Mouse (Mus musculus): ENCODE measurements at regions not wholly inside any gene's neighbourhood (a gene's known extent, or its start where the extent isn't known, plus 50 kb on each side); places are given as distances from the start of the nearest gene placed in this dataset.

DNA sequence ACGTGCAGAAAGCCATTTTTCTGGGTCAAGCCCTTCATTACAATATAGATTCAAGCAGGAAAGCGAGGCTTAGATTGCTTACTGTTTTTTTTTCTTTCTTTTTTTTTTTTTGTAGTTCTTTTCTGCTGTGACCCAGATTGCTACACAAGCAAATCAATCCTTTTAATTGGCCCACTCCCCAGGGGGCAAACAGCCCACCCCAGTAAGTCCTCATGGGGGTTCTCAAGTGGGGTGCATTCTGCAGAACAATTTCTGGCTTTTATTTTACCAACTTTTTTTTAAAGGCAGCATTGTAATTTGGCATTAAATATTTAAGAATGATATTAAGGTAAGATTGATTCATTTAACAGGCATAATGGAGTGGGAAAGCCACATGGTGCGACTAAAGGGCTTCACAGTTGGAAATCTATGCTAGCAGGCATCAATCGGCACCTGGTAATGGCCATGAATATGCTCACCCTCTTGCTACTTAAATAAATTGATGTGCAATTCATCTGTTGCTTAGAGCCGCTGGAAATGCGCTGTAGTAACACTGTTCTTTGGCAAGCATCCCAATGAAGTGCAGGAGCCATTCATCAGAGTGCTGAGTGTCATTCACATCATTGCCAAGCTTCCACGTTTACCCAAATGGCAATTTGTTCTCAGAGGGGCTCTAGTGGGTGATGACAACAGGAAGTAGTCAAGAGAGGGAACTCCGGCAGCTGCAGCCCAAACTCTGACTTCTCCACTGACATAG lies 236.3 kb upstream of the Arhgap42 start:
- Histone ChIP-seq H3K27me3 (ENCODE audit: control insufficient read depth in 1 of 2, insufficient read depth in 2 of 2, low read length in 2 of 2) (no peaks in the 10 kb centered on the region), H3K4me1 (ENCODE audit: control insufficient read depth in 1 of 2, insufficient read depth in 2 of 2, low read length in 2 of 2) (no peaks in the 10 kb centered on the region), H3K4me3 (ENCODE audit: control insufficient read depth in 1 of 2, insufficient read depth in 1 of 2, low read depth in 2 of 2, low read length in 2 of 2) (no peak overlapping the region), H3K9me3 (replicated peaks; ENCODE audit: insufficient read depth, low read length) (no peaks in the 10 kb centered on the region), H3K9ac (ENCODE audit: control insufficient read depth, low read depth, low read length, poor library complexity, severe bottlenecking) (no peak overlapping the region), H3K79me2 (ENCODE audit: control insufficient read depth, insufficient read depth, low read length, poor library complexity) (no peaks in the 10 kb centered on the region), H3K36me3 (ENCODE audit: control insufficient read depth in 1 of 2, insufficient read depth in 2 of 2, low read length in 2 of 2) (no peaks in the 10 kb centered on the region), H3K27ac (ENCODE audit: control insufficient read depth, low read depth, low read length) (no peak overlapping the region)
- no peak for DNase-seq (ENCODE audit: low read depth, low spot score)
- TF ChIP-seq USF1 (IDR thresholded peaks at IDR 0.05; ENCODE audit: low read depth, low read length) (no peak), USF2 (IDR thresholded peaks at IDR 0.05; ENCODE audit: borderline replicate concordance in 1 of 2, insufficient read depth in 1 of 2, low read depth in 1 of 2, low read length in 2 of 2) (no peak), ETS1 (IDR thresholded peaks at IDR 0.05; ENCODE audit: low read depth, low read length) (no peak), MYC (IDR thresholded peaks at IDR 0.05; ENCODE audit: low read depth, low read length) (no peak), E2F4 (IDR thresholded peaks at IDR 0.05; ENCODE audit: borderline replicate concordance, low read depth, low read length) (no peak), HCFC1 (IDR thresholded peaks at IDR 0.05; ENCODE audit: low read depth, low read length) (no peak), MYB (IDR thresholded peaks at IDR 0.05; ENCODE audit: low read depth, low read length) (no peak), CHD2 (IDR thresholded peaks at IDR 0.05; ENCODE audit: low read length) (no peak), MAFK (IDR thresholded peaks at IDR 0.05; ENCODE audit: borderline replicate concordance, low read depth, low read length) (no peak), BHLHE40 (IDR thresholded peaks at IDR 0.05; ENCODE audit: borderline replicate concordance, low read depth, low read length) (no peak), TAL1 (IDR thresholded peaks at IDR 0.05; ENCODE audit: low read length) (no peak), SMC3 (IDR thresholded peaks at IDR 0.05; ENCODE audit: low read depth, low read length) (no peak), GABPA (IDR thresholded peaks at IDR 0.05; ENCODE audit: low read depth, low read length) (no peak), POLR2AphosphoS5 (IDR thresholded peaks at IDR 0.05; ENCODE audit: borderline replicate concordance, low read depth, low read length) (no peak), UBTF (IDR thresholded peaks at IDR 0.05; ENCODE audit: borderline replicate concordance, insufficient read depth, low read depth, low read length) (no peak), MXI1 (IDR thresholded peaks at IDR 0.05; ENCODE audit: low read depth, low read length) (no peak)

DNA sequence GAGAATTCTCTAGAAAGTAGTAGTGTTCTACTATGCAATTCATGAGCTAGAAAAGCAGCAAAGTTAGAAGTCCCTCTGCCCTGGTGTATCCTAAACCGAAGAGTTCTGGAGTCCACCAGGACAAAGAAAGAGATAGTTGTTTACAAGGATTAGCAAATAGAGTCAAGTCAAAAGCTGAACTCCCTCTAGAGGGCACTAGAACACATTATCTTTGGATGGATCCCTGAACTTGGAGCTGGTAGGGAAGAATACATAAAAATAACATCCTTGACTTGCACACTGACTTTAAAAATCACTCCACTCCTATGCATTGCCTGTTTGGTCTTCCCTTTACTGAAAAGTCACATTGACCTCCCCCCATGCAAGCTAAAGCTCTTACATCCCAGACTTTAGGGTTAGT lies 205.3 kb upstream of the Arhgap42 start:
- H3K4me1 ChIP-seq (ENCODE audit: control insufficient read depth in 1 of 2, insufficient read depth in 2 of 2, low read length in 2 of 2): no peaks in the 10 kb centered on the region
- H3K9ac ChIP-seq (ENCODE audit: control insufficient read depth, low read depth, low read length, poor library complexity, severe bottlenecking): no peak overlapping the region
- H3K4me3 ChIP-seq (ENCODE audit: control insufficient read depth in 1 of 2, insufficient read depth in 1 of 2, low read depth in 2 of 2, low read length in 2 of 2): no peak overlapping the region
- H3K79me2 ChIP-seq (ENCODE audit: control insufficient read depth, insufficient read depth, low read length, poor library complexity): no peaks in the 10 kb centered on the region
- peak; percentile 7 for DNase-seq (ENCODE audit: low read depth, low spot score)
- TF ChIP-seq RCOR1 (IDR thresholded peaks at IDR 0.05; ENCODE audit: low read depth, low read length) (no peak), CTCF (IDR thresholded peaks at IDR 0.05 in 2 of 3, conservative IDR thresholded peaks at IDR 0.05 in 1 of 3; ENCODE audit: control insufficient read depth in 1 of 3, insufficient read depth in 1 of 3, low read depth in 2 of 3, low read length in 3 of 3, poor library complexity in 1 of 3, severe bottlenecking in 1 of 3) (peak in 1 of 3 experiments; percentile 6; a peak in 1 of 6 replicates)
- H3K27ac ChIP-seq (ENCODE audit: control insufficient read depth, low read depth, low read length): no peak overlapping the region
- H3K27me3 ChIP-seq (ENCODE audit: control insufficient read depth in 1 of 2, insufficient read depth in 2 of 2, low read length in 2 of 2): no peaks in the 10 kb centered on the region
- no peaks in the 10 kb centered on the region for H3K9me3 ChIP-seq (replicated peaks; ENCODE audit: insufficient read depth, low read length)
- no peaks in the 10 kb centered on the region for H3K36me3 ChIP-seq (ENCODE audit: control insufficient read depth in 1 of 2, insufficient read depth in 2 of 2, low read length in 2 of 2)
